Mouse (Mus musculus): Measurements from ENCODE around the gene Robo2. TPM values are rescaled to one million over a fixed set of nuclear protein-coding genes. Genes with fewer than 3 reads are reported as not detected.

Gene Robo2
- polyA plus RNA-seq, 1 experiment from 2014 or later = 3.6 TPM

DNA sequence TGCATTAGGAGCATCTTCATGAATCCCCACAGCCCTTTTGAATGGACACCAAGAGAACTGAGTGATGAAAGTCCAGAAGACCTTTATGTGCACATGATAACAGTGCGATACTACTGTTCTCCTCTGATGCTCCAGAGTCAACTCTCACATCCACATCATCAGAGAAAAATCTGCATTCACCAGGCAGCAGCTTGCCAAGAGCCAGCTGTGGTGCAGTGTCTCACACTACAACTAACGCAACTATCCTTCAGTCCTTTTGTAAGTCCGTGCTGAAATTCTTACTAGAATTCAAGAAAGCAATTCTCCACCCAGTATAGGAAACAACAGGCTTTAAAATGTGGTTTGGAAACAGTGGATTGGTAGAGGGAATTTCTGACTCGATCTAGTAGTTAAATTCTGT lies 481.3 kb downstream of the Robo2 start:
- Histone ChIP-seq H3K36me3 (ENCODE audit: control insufficient read depth, insufficient read depth) (no peaks in the 10 kb centered on the region), H3K4me3 (ENCODE audit: low read depth, low read length) (no peak overlapping the region), H3K4me2 (ENCODE audit: low read depth, low read length) (no peak overlapping the region), H3K9ac (ENCODE audit: low read depth, low read length) (no peak overlapping the region), H3K27me3 (ENCODE audit: control insufficient read depth, insufficient read depth, low read depth, low read length) (no peaks in the 10 kb centered on the region), H3K9me3 (replicated peaks; ENCODE audit: control insufficient read depth, low read length) (no peaks in the 10 kb centered on the region), H3K4me1 (ENCODE audit: control insufficient read depth, low read depth, low read length) (no peaks in the 10 kb centered on the region), H3K27ac (ENCODE audit: low read length) (no peak overlapping the region)
- no peak for ATAC-seq (ENCODE audit: low read depth)
- 67% methylated on average over 4 of the region's 4 CpGs for WGBS (ENCODE audit: insufficient replicate concordance)

- Histone ChIP-seq H3K36me3 (ENCODE audit: control insufficient read depth, insufficient read depth) (no peaks in the 10 kb centered on the region), H3K9me3 (replicated peaks; ENCODE audit: control insufficient read depth, low read length) (no peaks in the 10 kb centered on the region), H3K9ac (ENCODE audit: low read depth, low read length) (no peak overlapping the region), H3K27ac (ENCODE audit: low read length) (no peak overlapping the region), H3K27me3 (ENCODE audit: control insufficient read depth, insufficient read depth, low read depth, low read length) (no peaks in the 10 kb centered on the region), H3K4me2 (ENCODE audit: low read depth, low read length) (no peak overlapping the region), H3K4me3 (ENCODE audit: low read depth, low read length) (no peak overlapping the region), H3K4me1 (ENCODE audit: control insufficient read depth, low read depth, low read length) (no peaks in the 10 kb centered on the region)
- WGBS (ENCODE audit: insufficient replicate concordance) = 76% methylated on average over 3 of the region's 3 CpGs
- no peak for ATAC-seq (ENCODE audit: low read depth)
Observed at GRCm38 (mm10) chr16:73927481-73927880, 484.1 kb downstream of the Robo2 start.

GRCm38 (mm10) chr16:73915425-73915824 lies 496.2 kb downstream of the Robo2 start:
- Histone ChIP-seq H3K4me3 (ENCODE audit: low read depth, low read length) (no peak overlapping the region), H3K36me3 (ENCODE audit: control insufficient read depth, insufficient read depth) (no peaks in the 10 kb centered on the region), H3K9ac (ENCODE audit: low read depth, low read length) (no peak overlapping the region), H3K4me1 (ENCODE audit: control insufficient read depth, low read depth, low read length) (no peaks in the 10 kb centered on the region), H3K27ac (ENCODE audit: low read length) (no peak overlapping the region), H3K4me2 (ENCODE audit: low read depth, low read length) (no peak overlapping the region), H3K9me3 (replicated peaks; ENCODE audit: control insufficient read depth, low read length) (no peaks in the 10 kb centered on the region), H3K27me3 (ENCODE audit: control insufficient read depth, insufficient read depth, low read depth, low read length) (no peaks in the 10 kb centered on the region)
- WGBS (ENCODE audit: insufficient replicate concordance) = 61% methylated on average over 4 of the region's 4 CpGs
- no peak for ATAC-seq (ENCODE audit: low read depth)

GRCm38 (mm10) chr16:73914936-73915335 lies 496.7 kb downstream of the Robo2 start:
- Histone ChIP-seq H3K4me1 (ENCODE audit: control insufficient read depth, low read depth, low read length) (no peaks in the 10 kb centered on the region), H3K9ac (ENCODE audit: low read depth, low read length) (no peak overlapping the region), H3K4me3 (ENCODE audit: low read depth, low read length) (no peak overlapping the region), H3K36me3 (ENCODE audit: control insufficient read depth, insufficient read depth) (no peaks in the 10 kb centered on the region), H3K4me2 (ENCODE audit: low read depth, low read length) (no peak overlapping the region), H3K27ac (ENCODE audit: low read length) (no peak overlapping the region), H3K9me3 (replicated peaks; ENCODE audit: control insufficient read depth, low read length) (no peaks in the 10 kb centered on the region), H3K27me3 (ENCODE audit: control insufficient read depth, insufficient read depth, low read depth, low read length) (no peaks in the 10 kb centered on the region)
- WGBS (ENCODE audit: insufficient replicate concordance) = 19% methylated on average over 4 of the region's 4 CpGs
- ATAC-seq (ENCODE audit: low read depth) = no peak

GRCm38 (mm10) chr16:73908504-73908903 lies 503.1 kb downstream of the Robo2 start:
- no peaks in the 10 kb centered on the region for H3K4me1 ChIP-seq (ENCODE audit: control insufficient read depth, low read depth, low read length)
- ATAC-seq (ENCODE audit: low read depth) = no peak
- 47% methylated on average over 11 of the region's 11 CpGs for WGBS (ENCODE audit: insufficient replicate concordance)

GRCm38 (mm10) chr16:73896856-73897255 lies 514.8 kb downstream of the Robo2 start:
- Histone ChIP-seq H3K27ac (ENCODE audit: low read length) (no peak overlapping the region), H3K36me3 (ENCODE audit: control insufficient read depth, insufficient read depth) (no peaks in the 10 kb centered on the region), H3K4me1 (ENCODE audit: control insufficient read depth, low read depth, low read length) (no peaks in the 10 kb centered on the region), H3K9ac (ENCODE audit: low read depth, low read length) (no peak overlapping the region), H3K9me3 (replicated peaks; ENCODE audit: control insufficient read depth, low read length) (no peaks in the 10 kb centered on the region), H3K4me3 (ENCODE audit: low read depth, low read length) (no peak overlapping the region), H3K27me3 (ENCODE audit: control insufficient read depth, insufficient read depth, low read depth, low read length) (no peaks in the 10 kb centered on the region), H3K4me2 (ENCODE audit: low read depth, low read length) (no peak overlapping the region)
- ATAC-seq (ENCODE audit: low read depth) = no peak
- WGBS (ENCODE audit: insufficient replicate concordance) = 75% methylated on average over 11 of the region's 11 CpGs

More at GRCm38 (mm10) chr16:73908504-73908903, 503.1 kb downstream of the Robo2 start:
- H3K27me3 ChIP-seq (ENCODE audit: control insufficient read depth, insufficient read depth, low read depth, low read length) = no peaks in the 10 kb centered on the region
- no peak overlapping the region for H3K4me3 ChIP-seq (ENCODE audit: low read depth, low read length)
- no peaks in the 10 kb centered on the region; the same call in 1 of the 2 replicates for H3K9me3 ChIP-seq (replicated peaks; ENCODE audit: control insufficient read depth, low read length)
- no peak overlapping the region for H3K4me2 ChIP-seq (ENCODE audit: low read depth, low read length)
- H3K27ac ChIP-seq (ENCODE audit: low read length) = no peak overlapping the region
- no peak overlapping the region for H3K9ac ChIP-seq (ENCODE audit: low read depth, low read length)
- no peaks in the 10 kb centered on the region for H3K36me3 ChIP-seq (ENCODE audit: control insufficient read depth, insufficient read depth)

DNA sequence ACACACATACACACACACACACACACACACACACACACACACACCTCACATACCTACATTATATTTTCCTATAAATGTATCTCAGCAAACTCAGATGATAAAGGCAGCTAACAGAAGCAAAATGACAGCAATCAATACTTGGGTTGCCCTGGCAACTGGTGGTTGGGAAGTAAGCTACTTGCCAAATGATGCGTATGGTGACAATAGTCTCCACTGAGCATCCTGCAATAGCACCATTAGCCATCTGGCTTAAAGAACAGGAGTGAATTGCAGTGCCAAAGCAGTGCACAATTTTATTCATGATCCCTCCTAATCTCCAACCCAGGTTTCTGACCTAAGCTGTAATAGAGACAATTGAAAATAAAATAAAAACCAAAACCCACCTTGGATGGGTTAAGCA lies 529.7 kb downstream of the Robo2 start:
- ATAC-seq (ENCODE audit: low read depth) = no peak
- Histone ChIP-seq H3K4me3 (ENCODE audit: low read depth, low read length) (no peak overlapping the region), H3K4me1 (ENCODE audit: control insufficient read depth, low read depth, low read length) (no peaks in the 10 kb centered on the region)

DNA sequence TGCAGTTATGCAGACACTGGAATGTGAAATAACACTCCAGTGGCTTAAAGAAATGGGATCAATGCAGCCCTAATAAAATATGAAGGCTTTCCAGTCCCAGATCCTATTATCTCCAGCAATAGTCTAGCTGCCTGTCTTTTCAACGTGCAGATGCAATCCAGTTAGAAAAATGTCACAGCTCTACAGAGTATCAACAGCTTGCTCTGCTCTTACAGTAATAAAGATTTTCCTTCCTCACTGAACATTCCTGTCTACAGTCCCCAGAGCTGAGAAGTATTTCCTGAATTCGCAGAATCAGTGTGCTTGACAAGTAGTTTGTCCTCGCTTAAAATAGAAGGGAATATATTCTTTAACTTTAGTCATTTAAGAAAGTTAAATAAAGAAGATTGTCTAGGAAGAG lies 533.7 kb downstream of the Robo2 start:
- Histone ChIP-seq H3K27me3 (ENCODE audit: control insufficient read depth, insufficient read depth, low read depth, low read length) (no peaks in the 10 kb centered on the region), H3K4me2 (ENCODE audit: low read depth, low read length) (no peak overlapping the region), H3K4me1 (ENCODE audit: control insufficient read depth, low read depth, low read length) (no peaks in the 10 kb centered on the region; the same call in none of the 2 replicates), H3K4me3 (ENCODE audit: low read depth, low read length) (no peak overlapping the region), H3K9ac (ENCODE audit: low read depth, low read length) (no peak overlapping the region), H3K36me3 (ENCODE audit: control insufficient read depth, insufficient read depth) (no peaks in the 10 kb centered on the region), H3K27ac (ENCODE audit: low read length) (no peak overlapping the region), H3K9me3 (replicated peaks; ENCODE audit: control insufficient read depth, low read length) (no peaks in the 10 kb centered on the region)
- no peak for ATAC-seq (ENCODE audit: low read depth)
- 50% methylated on average over 3 of the region's 3 CpGs for WGBS (ENCODE audit: insufficient replicate concordance)

More for the DNA sequence above, 529.7 kb downstream of the Robo2 start:
- Histone ChIP-seq H3K9ac (ENCODE audit: low read depth, low read length) (no peak overlapping the region), H3K4me2 (ENCODE audit: low read depth, low read length) (no peak overlapping the region), H3K27ac (ENCODE audit: low read length) (no peak overlapping the region), H3K27me3 (ENCODE audit: control insufficient read depth, insufficient read depth, low read depth, low read length) (no peaks in the 10 kb centered on the region), H3K9me3 (replicated peaks; ENCODE audit: control insufficient read depth, low read length) (no peaks in the 10 kb centered on the region), H3K36me3 (ENCODE audit: control insufficient read depth, insufficient read depth) (no peaks in the 10 kb centered on the region)
- 75% methylated on average over 1 of the region's 1 CpGs for WGBS (ENCODE audit: insufficient replicate concordance)

GRCm38 (mm10) chr16:73874991-73875390 lies 536.6 kb downstream of the Robo2 start:
- ATAC-seq (ENCODE audit: low read depth) = no peak

More at GRCm38 (mm10) chr16:73874991-73875390, 536.6 kb downstream of the Robo2 start:
- Histone ChIP-seq H3K4me1 (ENCODE audit: control insufficient read depth, low read depth, low read length) (no peaks in the 10 kb centered on the region; the same call in none of the 2 replicates), H3K27me3 (ENCODE audit: control insufficient read depth, insufficient read depth, low read depth, low read length) (no peaks in the 10 kb centered on the region), H3K36me3 (ENCODE audit: control insufficient read depth, insufficient read depth) (no peaks in the 10 kb centered on the region), H3K9me3 (replicated peaks; ENCODE audit: control insufficient read depth, low read length) (no peaks in the 10 kb centered on the region), H3K4me2 (ENCODE audit: low read depth, low read length) (no peak overlapping the region), H3K27ac (ENCODE audit: low read length) (no peak overlapping the region), H3K4me3 (ENCODE audit: low read depth, low read length) (no peak overlapping the region), H3K9ac (ENCODE audit: low read depth, low read length) (no peak overlapping the region)
- 36% methylated on average over 2 of the region's 2 CpGs for WGBS (ENCODE audit: insufficient replicate concordance)

Measured in liver, embryonic 16.5 days (tissue).